Mouse (Mus musculus) hindbrain, embryonic 16.5 days (tissue): ENCODE measurements around the gene Atp5c1. TPM values are rescaled to one million over a fixed set of nuclear protein-coding genes. Genes with fewer than 3 reads are reported as not detected.

Source experiments
- polyA plus RNA-seq: library from polyadenylated mRNA; unstranded; fragments of >200 nt; fragmentation: Nextera tagmentation; extraction: Ambion mirVana; gene quantifications from 2 replicates; pipeline ENCODE4 v1.2.1, GENCODE M21; 2015

Gene Atp5c1
- polyA plus RNA-seq, 1 experiment from 2014 or later = 656 TPM

Other genes with a start within 250 kb of the Atp5c1 start
- 0.28 and 0.47 TPM in 2 replicates for gene 4930412O13Rik, start 199.3 kb downstream of the Atp5c1 start, polyA plus RNA-seq
- 0.35 and 1.1 TPM in 2 replicates for gene 9230102O04Rik, start 191.0 kb downstream of the Atp5c1 start, polyA plus RNA-seq
- gene Gata3, start 190.5 kb downstream of the Atp5c1 start, polyA plus RNA-seq = 27.2 and 33.8 TPM in 2 replicates
- gene Taf3, start 31.9 kb downstream of the Atp5c1 start, polyA plus RNA-seq = 11.4 and 12.4 TPM in 2 replicates
- 24.1 and 26.1 TPM in 2 replicates for gene Kin, start 83 bp upstream of the Atp5c1 start, polyA plus RNA-seq
- gene Itih2, start 50.9 kb upstream of the Atp5c1 start, polyA plus RNA-seq = 4.8 and 4.9 TPM in 2 replicates
- 9.8 and 10.9 TPM in 2 replicates for gene Itih5, start 73.1 kb upstream of the Atp5c1 start, polyA plus RNA-seq